Mouse (Mus musculus): ENCODE results near the gene Serpina1f.
"Not testable (repeated sequence)": the region's sequence is repeated elsewhere in the genome, so short reads cannot be mapped to it uniquely, and the experiment has no call there.

DNA sequence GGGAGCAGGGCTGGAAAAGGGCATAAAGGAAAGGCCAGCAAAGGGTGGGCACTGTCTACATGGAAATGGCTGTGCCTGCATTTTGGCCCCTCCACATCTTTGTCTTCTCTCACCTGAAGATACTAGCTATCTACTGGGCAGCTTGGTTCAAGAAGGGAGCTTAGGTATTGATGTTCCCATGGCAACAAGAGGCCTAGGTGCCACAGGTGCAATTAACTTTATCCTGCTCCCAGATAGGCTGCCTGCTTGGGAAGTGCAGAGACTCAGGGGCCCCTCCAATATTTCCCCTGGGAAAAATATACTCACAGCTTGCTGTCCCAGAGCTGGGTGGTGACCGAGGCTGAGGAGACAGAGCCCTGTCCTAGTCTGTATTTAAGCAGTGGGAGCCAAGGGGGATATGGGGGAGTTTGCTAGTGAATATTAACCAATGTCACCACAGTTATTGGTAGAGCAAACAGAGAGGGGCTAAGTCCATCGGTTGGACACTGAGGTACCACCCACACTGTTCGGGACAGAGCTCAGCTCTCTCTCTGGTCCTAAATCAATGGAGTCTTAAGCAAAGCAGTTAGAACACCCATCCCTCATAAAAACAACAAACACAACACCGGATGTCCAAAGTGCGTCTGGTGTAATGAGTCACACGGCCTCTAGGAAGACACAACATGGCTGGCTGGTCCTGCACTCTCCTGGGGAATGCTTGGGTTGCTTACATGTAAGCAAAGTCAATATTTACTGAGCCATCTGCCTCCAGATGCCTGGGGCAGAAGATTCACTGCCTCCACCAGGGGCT is 42.7 kb upstream of the Serpina1f start:
- not testable (repeated sequence) for TF ChIP-seq CTCF (IDR thresholded peaks at IDR 0.05); POLR2A (IDR thresholded peaks at IDR 0.05; ENCODE audit: insufficient read depth, low read depth, low read length); EP300 (IDR thresholded peaks at IDR 0.05; ENCODE audit: insufficient read depth, low read depth, low read length)
